ENCODE assay signal across 8 mouse cellular contexts in the genomic region with DNA sequence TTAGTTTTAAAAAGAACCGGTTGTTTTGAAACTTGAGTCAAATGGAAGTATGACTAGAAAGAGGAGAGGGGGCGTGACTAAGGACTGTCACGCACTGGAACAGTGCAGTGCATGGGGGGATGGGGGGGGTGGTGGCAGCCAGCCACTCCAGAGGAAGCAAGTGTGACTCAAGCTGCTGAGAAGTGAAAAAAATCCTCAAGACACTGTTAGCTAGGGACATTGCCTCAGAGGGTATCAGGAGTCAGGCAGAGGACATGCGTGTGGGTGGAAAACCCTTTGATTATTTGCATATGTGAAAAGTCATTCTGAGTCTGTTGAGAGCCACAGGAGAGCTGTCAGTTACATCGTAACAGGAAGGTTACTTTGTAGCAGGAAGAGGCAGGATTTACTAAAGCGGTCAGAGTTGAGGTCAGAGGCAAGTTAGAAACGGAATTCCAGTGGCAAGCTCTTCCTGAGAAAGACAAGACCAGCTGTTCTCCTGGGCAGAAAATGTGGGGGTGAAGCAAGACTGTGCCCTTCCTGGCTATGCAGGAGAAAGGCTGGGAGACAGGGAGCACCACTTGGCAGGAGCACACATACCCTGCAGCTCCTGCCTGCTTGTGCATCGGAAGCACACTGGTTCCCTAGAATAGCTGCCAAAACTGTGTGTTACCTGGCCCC. TPM values are rescaled to one million over a fixed set of nuclear protein-coding genes. Genes with fewer than 3 reads are reported as not detected.
A peak's percentile ranks its signal among the peaks of the same experiment; 100 is the strongest.
DNase-seq lines count a peak whose midpoint lies in the region; ATAC-seq and TF ChIP-seq lines count a peak whose summit lies in the region.

No protein-coding gene starts in this region.

- H3K27me3 ChIP-seq in heart, postnatal 0 days (ENCODE audit: control insufficient read depth, insufficient read depth, low read length) = no peaks in the 10 kb centered on the region
- H3K27me3 ChIP-seq in limb, embryonic 13.5 days = no peaks in the 10 kb centered on the region

- H3K4me3 ChIP-seq in heart, postnatal 0 days (ENCODE audit: low read depth, low read length) = no peak overlapping the region
- H3K4me3 ChIP-seq in limb, embryonic 13.5 days = no peak overlapping the region

- peaks cover 16% of the 10 kb centered on the region for H3K4me1 ChIP-seq in heart, postnatal 0 days (ENCODE audit: control insufficient read depth, insufficient read depth)
- peaks cover 25% of the 10 kb centered on the region for H3K4me1 ChIP-seq in limb, embryonic 13.5 days

- ATAC-seq in heart, postnatal 0 days (ENCODE audit: insufficient read depth, low read depth) = peak; percentile 89
- ATAC-seq in limb, embryonic 13.5 days (ENCODE audit: low FRiP score, low read depth) = peak; percentile 88
- no peak for ATAC-seq in erythroid progenitor cell, adult 5-6 weeks (replicated peaks; ENCODE audit: low FRiP score, poor library complexity, severe bottlenecking)

- peak overlapping the region; percentile 40 for H3K4me2 ChIP-seq in heart, postnatal 0 days (ENCODE audit: low read depth, low read length)
- H3K4me2 ChIP-seq in limb, embryonic 13.5 days (replicated peaks) = peak overlapping the region; percentile 42

- TF ChIP-seq CTCF in heart, postnatal 0 days (IDR thresholded peaks at IDR 0.05; ENCODE audit: low read depth) = no peak

- peak overlapping the region; percentile 91 for H3K27ac ChIP-seq in heart, postnatal 0 days (ENCODE audit: low read depth)
- peak overlapping the region; percentile 83 for H3K27ac ChIP-seq in limb, embryonic 13.5 days

- no peaks in the 10 kb centered on the region for H3K36me3 ChIP-seq in heart, postnatal 0 days (replicated peaks; ENCODE audit: control insufficient read depth, insufficient read depth, low read length)
- no peaks in the 10 kb centered on the region for H3K36me3 ChIP-seq in limb, embryonic 13.5 days

- peak; percentile 35 to 38 for DNase-seq in cerebellum, adult 18-20 months
- DNase-seq in cerebellum, adult 11 months = no peak
- peak; percentile 58 for DNase-seq in MN1 (ENCODE audit: low spot score)
- DNase-seq in embryo, embryonic 11 days = peak; percentile 49
- peak; percentile 86 for DNase-seq in heart, postnatal 0 days (ENCODE audit: low spot score)
- DNase-seq in natural killer cell, adult 2 months (ENCODE audit: low spot score in 2 of 2) = peak; percentile 13 to 73

- H3K9me3 ChIP-seq in heart, postnatal 0 days (replicated peaks; ENCODE audit: control insufficient read depth, low read length) = no peaks in the 10 kb centered on the region
- no peaks in the 10 kb centered on the region for H3K9me3 ChIP-seq in limb, embryonic 13.5 days

- peak overlapping the region; percentile 15; the same call in 1 of the 2 replicates for H3K9ac ChIP-seq in heart, postnatal 0 days (replicated peaks; ENCODE audit: low read depth, low read length)
- H3K9ac ChIP-seq in limb, embryonic 13.5 days = peak overlapping the region; percentile 36; the same call in 1 of the 2 replicates

- 0 out of 2 replicates have a peak, but pooled peaks have one; percentile 40 for TF ChIP-seq EP300 in heart, postnatal 0 days (IDR thresholded peaks at IDR 0.05; ENCODE audit: low read depth)

- 5% methylated on average over 8 of the region's 8 CpGs for WGBS in heart, postnatal 0 days
- 14% methylated on average over 8 of the region's 8 CpGs for whole genome bisulfite sequencing in limb, embryonic 13.5 days

RNA-seq across cellular contexts. Expression of gene Stoml1, which starts 22.3 kb away (rescaled TPM):
- 16.4 and 52.8 TPM in 2 replicates for total RNA-seq in heart, postnatal 0 days (2014; rRNA removed; ENCODE audit: low replicate concordance)
- 21.7 and 23.3 TPM in 2 replicates for polyA plus RNA-seq in heart, postnatal 0 days (2015; fragmentation: Nextera tagmentation; extraction: Ambion mirVana)
- polyA plus RNA-seq in limb, embryonic 13.5 days (2015; fragmentation: Nextera tagmentation; extraction: Ambion mirVana) = 44.2 and 45.6 TPM in 2 replicates
- 5.0 TPM in 1 of 2 replicates, not detected in the other for total RNA-seq in erythroid progenitor cell, adult 5-6 weeks (2015; ENCODE audit: low replicate concordance)
- total RNA-seq in erythroid progenitor cell, adult 5-6 weeks (2017; ENCODE audit: low replicate concordance) = 1.9 and 3.2 TPM in 2 replicates

RNA-seq across cellular contexts. Expression of gene Pml, which starts 25.7 kb away (rescaled TPM):
- total RNA-seq in heart, postnatal 0 days (2014; rRNA removed; ENCODE audit: low replicate concordance) = 11.4 and 15.0 TPM in 2 replicates
- polyA plus RNA-seq in heart, postnatal 0 days (2015; fragmentation: Nextera tagmentation; extraction: Ambion mirVana) = 5.2 and 5.6 TPM in 2 replicates
- 15.3 and 18.2 TPM in 2 replicates for polyA plus RNA-seq in limb, embryonic 13.5 days (2015; fragmentation: Nextera tagmentation; extraction: Ambion mirVana)
- total RNA-seq in erythroid progenitor cell, adult 5-6 weeks (2015; ENCODE audit: low replicate concordance) = 226 and 252 TPM in 2 replicates
- total RNA-seq in erythroid progenitor cell, adult 5-6 weeks (2017; ENCODE audit: low replicate concordance) = 113 and 157 TPM in 2 replicates

RNA-seq across cellular contexts. Expression of gene Loxl1, which starts 37.7 kb away (rescaled TPM):
- 44.1 and 61.7 TPM in 2 replicates for total RNA-seq in heart, postnatal 0 days (2014; rRNA removed; ENCODE audit: low replicate concordance)
- polyA plus RNA-seq in heart, postnatal 0 days (2015; fragmentation: Nextera tagmentation; extraction: Ambion mirVana) = 39.2 and 40.7 TPM in 2 replicates
- polyA plus RNA-seq in limb, embryonic 13.5 days (2015; fragmentation: Nextera tagmentation; extraction: Ambion mirVana) = 51.3 and 52.2 TPM in 2 replicates
- not detected in 2 replicates for total RNA-seq in erythroid progenitor cell, adult 5-6 weeks (2015; ENCODE audit: low replicate concordance)
- 0.08 TPM in 1 of 2 replicates, not detected in the other for total RNA-seq in erythroid progenitor cell, adult 5-6 weeks (2017; ENCODE audit: low replicate concordance)

Comparison
In these comparisons a context has a peak if more than half of its experiments do, and no peak if none do; other contexts are left out.
1. RNA of gene Loxl1, which starts 37.7 kb away (total RNA-seq): 44.1 to 61.7 TPM in heart, postnatal 0 days; 0.08 TPM in erythroid progenitor cell, adult 5-6 weeks; every median in the first group is over 10 times any median in the second.